Mouse (Mus musculus) gastrocnemius, postnatal 36 days (tissue): ENCODE measurements around the gene Hdac7. TPM values are rescaled to one million over a fixed set of nuclear protein-coding genes. Genes with fewer than 3 reads are reported as not detected.

Experiments
- DNase-seq, 2 experiments: peaks; one replicate each; pipeline ENCODE4 v3.0.0; 2022
- intact Hi-C: fragments of 180-260 bp; cut with DNase I; formaldehyde crosslinking; loops from one replicate; pipeline ENCODE4 v1.15.1; 2025
- total RNA-seq, 2 experiments: library from RNA; stranded (reverse); gene quantifications; 2 replicates each; pipeline ENCODE4 v1.2.3; 2021

Hdac7 gene
- total RNA-seq, 2 experiments from 2014 or later = 10.6 to 11.8 TPM

DNA sequence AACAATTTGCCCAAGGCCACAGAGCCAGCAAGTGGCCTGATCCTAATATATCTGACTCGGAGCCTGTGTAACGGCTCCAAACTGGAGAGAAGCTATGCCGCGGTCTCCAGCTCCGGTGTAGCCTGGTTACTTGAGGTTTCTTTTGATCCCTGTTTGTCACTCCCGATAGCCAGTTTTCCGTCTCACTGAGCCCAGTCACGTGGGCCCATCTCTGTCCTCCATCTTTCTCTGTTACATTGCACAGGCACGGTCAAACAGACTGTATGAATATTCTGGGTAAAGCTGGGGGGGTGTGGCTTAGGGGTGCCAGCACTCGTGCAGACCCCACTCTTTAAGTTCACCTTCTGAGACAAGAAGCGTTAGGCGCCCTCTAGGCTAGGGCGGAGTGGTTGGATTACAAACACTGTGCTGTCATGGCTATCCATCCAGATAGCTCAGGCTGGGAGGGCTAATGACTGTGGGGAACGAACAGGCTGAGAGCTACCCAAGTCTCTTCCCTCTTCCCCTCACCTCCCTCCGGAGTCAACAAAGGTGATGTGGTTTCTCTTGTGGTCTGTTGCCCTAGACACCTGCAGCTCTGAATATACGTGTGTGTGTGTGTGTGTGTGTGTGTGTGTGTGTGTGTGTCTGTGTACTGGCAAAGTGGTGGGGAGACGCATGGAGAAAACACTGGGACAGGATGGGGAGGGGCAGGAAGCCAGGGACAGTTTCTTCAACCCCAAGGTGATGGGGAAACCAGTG, 8.0 kb downstream of the Hdac7 start:
- intact Hi-C loops = no loop called here
- no peak for DNase-seq

DNA sequence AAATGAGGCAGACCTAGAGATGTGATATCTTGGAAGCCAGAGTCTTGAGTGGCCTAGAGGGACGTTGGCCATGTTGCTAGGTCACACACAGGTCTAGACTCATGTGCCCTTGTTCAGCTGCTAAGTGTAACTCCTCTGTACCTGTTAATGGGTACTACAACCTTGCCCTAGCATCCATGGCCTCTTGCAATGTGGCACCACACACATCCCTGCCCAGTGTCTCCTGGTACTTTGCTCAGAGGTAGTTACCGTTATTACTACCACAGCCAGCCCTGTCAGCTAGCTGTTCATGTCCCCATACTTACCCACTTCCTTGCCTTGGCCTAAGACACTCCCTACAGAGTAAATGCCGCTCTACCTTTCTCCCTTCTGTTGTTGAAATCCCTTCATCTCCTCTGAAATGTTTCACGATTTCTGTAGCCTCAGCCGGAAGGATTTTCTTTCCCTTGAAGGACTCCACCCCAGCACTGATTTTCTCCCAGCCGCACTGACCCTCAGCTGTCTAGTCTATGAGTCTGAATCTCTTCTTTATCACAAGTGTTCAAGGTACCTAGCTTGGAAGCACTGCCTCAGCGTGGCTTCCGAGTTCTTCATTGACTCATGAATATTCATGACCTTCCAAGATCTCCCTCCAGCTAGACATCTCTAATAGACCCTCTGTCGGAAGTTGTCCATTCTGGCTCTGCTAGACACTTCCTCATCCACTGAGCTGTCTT, 11.4 kb downstream of the Hdac7 start:
- intact Hi-C loops = no loop called here
- no peak for DNase-seq

GRCm38 (mm10) chr15:97831987-97832640, 12.2 kb downstream of the Hdac7 start:
- intact Hi-C loops = no loop called here
- peak in 1 of 2 experiments; percentile 48 for DNase-seq

- intact Hi-C loops = no loop called here
- peak in 1 of 2 experiments; percentile 61 for DNase-seq
These were observed 12.9 kb downstream of the Hdac7 start for GRCm38 (mm10) chr15:97831242-97831986.

DNA sequence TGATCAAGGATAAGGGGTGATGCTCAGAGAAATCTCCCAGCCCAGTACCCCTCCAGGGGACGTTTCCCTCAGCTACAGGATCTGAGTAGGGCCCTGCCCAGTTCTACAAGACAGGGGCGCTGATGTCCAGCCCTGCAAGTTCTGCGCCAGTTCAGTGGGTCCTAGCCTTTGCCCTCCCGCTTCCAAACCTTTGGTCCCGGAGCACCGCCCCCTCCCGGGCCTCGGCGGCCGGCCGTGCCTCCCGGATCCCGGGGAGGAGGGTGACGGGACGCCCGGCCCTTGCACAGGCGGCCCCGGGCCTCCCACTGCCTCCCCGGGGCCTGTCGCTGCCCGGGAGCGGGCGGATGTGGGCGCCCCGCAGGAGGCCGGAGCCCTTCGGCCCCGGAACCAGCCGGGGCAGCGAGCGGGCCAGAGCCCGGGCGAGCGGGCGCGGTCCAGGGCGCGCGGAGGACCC, 13.5 kb downstream of the Hdac7 start:
- no peak for DNase-seq

GRCm38 (mm10) chr15:97830253-97830787, 14.0 kb downstream of the Hdac7 start:
- DNase-seq = no peak
- intact Hi-C loops = no loop called here

More for the DNA sequence above, 13.5 kb downstream of the Hdac7 start:
- intact Hi-C loops = no loop called here

GRCm38 (mm10) chr15:97829432-97829831, 14.9 kb downstream of the Hdac7 start:
- intact Hi-C loops = no loop called here
- no peak for DNase-seq

DNA sequence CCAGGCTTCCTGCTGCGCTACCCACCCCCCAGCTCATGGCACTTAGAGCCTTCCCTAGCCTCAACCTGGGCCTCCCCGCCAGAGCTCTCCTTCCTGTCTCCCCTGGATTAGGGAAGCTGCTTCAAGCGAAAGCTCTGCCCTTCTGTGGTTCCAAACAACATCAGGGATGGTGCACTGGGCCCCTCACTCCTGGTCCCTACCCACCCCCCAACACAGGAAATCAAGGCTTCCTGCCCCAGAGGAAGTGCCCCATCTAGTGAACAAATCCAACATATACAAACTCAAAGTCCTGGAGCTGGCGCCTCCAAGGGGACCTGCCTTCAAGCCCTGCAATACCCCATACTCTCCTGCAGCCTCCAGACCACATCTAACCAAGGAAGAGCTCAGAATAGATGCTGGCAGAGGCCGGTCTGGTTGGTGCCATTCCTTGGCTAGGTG, 15.4 kb downstream of the Hdac7 start:
- DNase-seq = no peak
- intact Hi-C loops = no loop called here

DNA sequence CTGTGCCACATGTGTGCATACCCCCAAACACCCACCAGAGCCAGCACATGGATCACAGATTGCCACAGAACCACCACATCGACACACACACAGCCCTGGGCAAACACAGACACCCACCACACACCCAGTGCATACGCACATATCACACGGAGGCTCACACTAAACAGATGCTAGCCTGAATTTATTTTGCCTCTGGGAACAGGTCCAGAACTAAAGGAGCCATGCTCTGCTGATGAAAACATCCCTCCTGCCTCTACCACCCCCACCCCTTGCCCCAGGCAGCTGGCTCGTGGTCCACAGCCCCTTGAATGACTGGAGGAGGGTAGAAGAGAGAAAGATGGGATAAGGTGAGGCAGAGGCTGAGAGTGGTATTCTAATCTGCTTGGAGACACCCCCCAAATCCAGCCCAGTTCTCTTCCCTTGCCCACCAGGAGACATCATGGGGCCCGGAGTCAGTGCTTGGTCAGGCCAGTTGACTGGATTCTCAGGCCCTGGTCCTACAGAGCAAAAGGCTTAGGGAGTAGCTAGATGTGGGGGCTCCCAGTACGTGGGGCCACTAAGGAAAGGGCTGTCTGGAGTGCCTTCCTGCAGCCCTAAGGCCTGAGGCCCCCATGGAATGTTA, 16.0 kb downstream of the Hdac7 start:
- intact Hi-C loops = no loop called here
- no peak for DNase-seq

GRCm38 (mm10) chr15:97827401-97827800, 16.9 kb downstream of the Hdac7 start:
- intact Hi-C loops = no loop called here
- no peak for DNase-seq

DNA sequence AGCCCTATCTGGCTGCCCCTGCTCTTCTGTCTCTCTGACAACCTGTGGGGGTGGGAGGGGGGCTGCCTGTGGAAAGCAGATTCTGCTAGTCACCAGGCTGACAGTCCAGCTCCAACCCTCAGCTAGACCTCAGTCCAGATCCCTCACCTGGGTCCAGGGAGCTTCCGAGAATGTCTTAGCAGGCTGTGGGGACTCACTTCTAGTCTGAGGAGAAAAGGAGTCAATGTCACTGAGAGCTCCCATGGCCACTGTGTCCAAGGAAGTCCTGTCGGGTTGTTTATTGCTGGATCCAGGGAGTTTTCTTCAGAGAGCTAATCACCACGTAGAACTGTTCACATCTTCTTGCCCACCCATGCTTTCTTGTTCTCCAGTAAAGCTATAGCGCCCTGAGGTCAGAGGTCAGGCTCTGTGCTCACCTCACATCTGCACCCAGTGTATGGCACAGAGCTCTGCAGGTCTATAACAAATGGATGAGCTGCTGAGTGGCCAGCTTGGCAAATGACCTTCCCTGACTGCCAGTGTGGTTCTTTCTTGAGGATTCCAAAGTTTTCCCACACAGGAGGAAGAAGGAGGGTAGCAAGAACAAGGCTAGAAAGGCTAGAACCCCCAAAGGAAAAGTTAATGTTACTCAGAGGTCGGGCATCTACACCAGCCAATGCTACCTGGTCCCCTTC, 17.6 kb downstream of the Hdac7 start:
- DNase-seq = no peak
- intact Hi-C loops = no loop called here

- no peak for DNase-seq
- intact Hi-C loops = no loop called here
These were observed 18.2 kb downstream of the Hdac7 start for GRCm38 (mm10) chr15:97825941-97826587.

DNA sequence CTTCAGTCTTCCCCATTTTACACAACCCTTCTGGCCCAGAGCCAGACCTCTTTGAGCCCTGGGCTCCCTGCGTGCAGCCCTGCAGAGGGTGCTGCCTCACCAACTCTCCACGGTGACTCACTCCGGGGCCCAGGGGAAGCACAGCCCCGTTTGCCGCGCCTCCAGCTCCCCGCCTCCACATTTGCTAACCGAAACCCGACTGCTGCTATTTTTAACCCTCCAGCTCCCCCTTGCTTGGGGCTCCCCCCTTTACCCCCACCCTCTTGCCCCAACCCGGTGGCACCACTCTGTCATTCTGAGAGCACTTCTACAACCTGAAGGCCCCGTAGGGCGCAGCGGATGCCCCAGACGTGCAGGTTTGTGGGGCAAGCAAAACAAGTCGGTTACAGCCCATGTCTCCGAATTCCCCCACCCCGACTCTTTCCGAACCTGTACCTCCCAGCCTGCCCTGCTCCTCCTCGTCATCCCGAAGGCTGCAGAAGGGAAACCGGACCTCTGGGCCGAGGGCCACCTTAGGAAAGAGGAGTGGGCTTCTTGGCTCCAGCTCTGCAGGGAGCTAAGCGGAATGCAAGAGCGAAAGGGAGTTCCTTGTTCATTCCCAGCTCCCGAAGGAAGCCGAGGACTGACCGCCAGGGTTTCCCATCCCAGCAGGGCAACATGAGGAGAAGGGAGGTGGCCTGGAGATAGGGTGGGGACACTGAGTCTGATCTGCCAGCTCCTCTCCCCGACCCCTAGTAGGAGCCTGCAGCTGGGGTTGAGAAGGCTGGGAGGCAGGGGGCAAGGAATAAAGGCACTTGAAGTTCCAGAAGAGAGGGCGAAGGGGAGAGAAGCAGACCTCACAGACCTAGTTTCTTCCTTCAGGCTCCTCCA, 19.0 kb downstream of the Hdac7 start:
- peak; percentile 79 to 80 for DNase-seq
- intact Hi-C loops = no loop called here

- DNase-seq = no peak
- intact Hi-C loops = loop anchor here (1.0 kb wide), 1 partner anchor 25 kb away; no protein-coding TSS in a partner anchor
These were observed 20.3 kb downstream of the Hdac7 start for GRCm38 (mm10) chr15:97824042-97824441.

- intact Hi-C loops = no loop called here
These were observed 20.8 kb downstream of the Hdac7 start for GRCm38 (mm10) chr15:97823479-97823878.

DNA sequence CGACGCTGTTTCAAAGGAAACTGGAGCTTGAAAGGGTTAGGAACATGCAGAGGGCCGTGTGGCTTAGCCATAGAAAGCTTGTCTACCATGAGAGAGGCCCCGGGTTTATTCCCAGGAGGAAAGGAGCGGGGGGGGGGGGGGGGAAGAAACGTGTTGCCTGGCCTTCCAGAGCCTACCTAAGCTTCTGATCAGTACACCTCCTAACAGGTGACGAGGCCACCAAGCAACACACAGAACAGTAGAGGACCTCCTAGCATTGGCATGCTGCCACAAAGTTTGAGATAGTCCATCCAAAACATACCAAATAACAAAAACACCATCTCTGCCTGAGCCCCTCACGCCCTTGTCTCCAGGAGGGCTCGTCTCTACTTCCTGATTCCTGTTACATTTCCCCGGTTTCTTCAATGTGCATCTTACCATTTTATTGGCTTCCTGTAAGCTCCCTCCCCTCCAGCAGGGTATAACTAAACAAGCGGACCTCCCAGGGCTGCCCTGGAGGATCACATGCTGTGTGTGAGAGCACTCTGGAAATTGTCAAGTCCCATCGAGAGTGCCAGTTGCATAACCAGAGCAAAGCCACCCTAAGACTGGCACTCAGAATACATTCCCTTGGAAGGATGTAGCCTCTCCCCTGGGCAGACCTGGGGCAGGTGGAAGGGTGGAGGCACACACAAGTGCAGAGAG, 21.6 kb downstream of the Hdac7 start:
- intact Hi-C loops = no loop called here
- no peak for DNase-seq

More at GRCm38 (mm10) chr15:97823479-97823878, 20.8 kb downstream of the Hdac7 start:
- DNase-seq = no peak

GRCm38 (mm10) chr15:97821983-97822363, 22.3 kb downstream of the Hdac7 start:
- intact Hi-C loops = no loop called here
- no peak for DNase-seq
